ENCODE assay signal across 9 mouse cellular contexts in the genomic region with DNA sequence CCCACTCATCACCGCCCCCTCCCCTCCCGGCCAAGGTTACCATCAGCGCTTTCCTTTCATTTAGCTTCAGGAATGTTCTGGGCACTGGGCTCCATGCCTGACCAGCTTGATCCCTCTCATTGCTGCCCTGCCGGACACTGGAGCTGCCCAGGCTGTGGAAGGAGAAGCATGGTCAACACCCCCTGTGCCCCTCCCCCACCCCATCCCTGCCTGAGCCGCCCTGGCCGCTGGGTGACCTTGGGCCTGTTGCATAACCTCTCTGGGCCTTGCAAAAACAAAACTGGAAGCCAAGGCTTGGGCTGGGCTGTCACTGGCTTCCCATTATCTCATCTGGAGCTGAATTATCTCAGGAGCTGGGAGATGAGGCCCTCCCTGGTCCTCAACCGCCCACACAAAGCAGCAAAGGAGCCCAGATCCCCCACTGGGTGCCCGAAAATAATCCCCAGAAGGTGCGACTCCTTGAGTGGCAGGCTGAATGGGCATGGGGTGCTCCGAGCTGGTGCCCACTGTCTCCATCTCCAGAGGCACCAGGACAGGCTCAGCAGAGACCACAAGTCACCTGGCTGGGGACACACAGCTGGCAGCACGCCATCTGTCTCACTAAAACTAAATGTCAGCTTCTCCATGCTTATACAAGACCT. TPM values are rescaled to one million over a fixed set of nuclear protein-coding genes. Genes with fewer than 3 reads are reported as not detected.
A peak's percentile ranks its signal among the peaks of the same experiment; 100 is the strongest.
DNase-seq lines count a peak whose midpoint lies in the region; ATAC-seq and TF ChIP-seq lines count a peak whose summit lies in the region.
"Had no signal": no experiment of that assay in that cellular context is flagged by ENCODE, and none has a peak within 500 bp of the region (broad histone marks: within the 10 kb centered on the region; RNA-seq: fewer than 3 reads in every experiment).

No protein-coding gene starts in this region.

- no peak for ATAC-seq in embryonic facial prominence, embryonic 11.5 days (replicated peaks; ENCODE audit: insufficient number of reproducible peaks, low FRiP score, low TSS enrichment, low read depth)
- no peak for ATAC-seq in heart, embryonic 13.5 days (ENCODE audit: extremely low read depth, insufficient number of reproducible peaks, low FRiP score, low TSS enrichment)
- ATAC-seq in kidney, embryonic 16.5 days (ENCODE audit: low FRiP score, low TSS enrichment), result peak; percentile 67
- ATAC-seq in lung, postnatal 0 days, result peak; percentile 70
- ATAC-seq in CD4-positive, CD25-positive, alpha-beta regulatory T cell, adult 4 months, result no peak

- WGBS in embryonic facial prominence, embryonic 11.5 days, result 37% methylated on average over 11 of the region's 11 CpGs
- 26% methylated on average over 11 of the region's 11 CpGs for WGBS in heart, embryonic 13.5 days
- WGBS in kidney, embryonic 16.5 days, result 28% methylated on average over 11 of the region's 11 CpGs
- WGBS in lung, postnatal 0 days, result 46% methylated on average over 11 of the region's 11 CpGs

- peak; percentile 88 for DNase-seq in ovary, adult 18-20 months (ENCODE audit: low spot score)
- DNase-seq in ovary, postnatal 14 days (ENCODE audit: low spot score), result no peak
- DNase-seq in embryonic facial prominence, embryonic 11.5 days (ENCODE audit: low spot score), result no peak
- DNase-seq in lung, postnatal 0 days (ENCODE audit: low spot score), result peak; percentile 60
- peak; percentile 83 for DNase-seq in skeletal muscle tissue, adult 2 months (ENCODE audit: low read depth, low spot score)

- H3K4me3 ChIP-seq in embryonic facial prominence, embryonic 11.5 days (ENCODE audit: low read depth, low read length), result no peak overlapping the region
- peak overlapping the region; percentile 15; the same call in 1 of the 2 replicates for H3K4me3 ChIP-seq in heart, embryonic 13.5 days
- no peak overlapping the region for H3K4me3 ChIP-seq in kidney, embryonic 16.5 days (ENCODE audit: low read length)
- no peak overlapping the region for H3K4me3 ChIP-seq in lung, postnatal 0 days (ENCODE audit: low read depth, low read length)
- H3K4me3 ChIP-seq: limb, embryonic 15.5 days had no signal

- TF ChIP-seq CTCF in lung, postnatal 0 days (IDR thresholded peaks at IDR 0.05), result no peak

- TF ChIP-seq EP300 in lung, postnatal 0 days (IDR thresholded peaks at IDR 0.05), result no peak

- H3K27me3 ChIP-seq in embryonic facial prominence, embryonic 11.5 days (ENCODE audit: control insufficient read depth, insufficient read depth, low read length), result no peaks in the 10 kb centered on the region
- H3K27me3 ChIP-seq in heart, embryonic 13.5 days (replicated peaks), result no peaks in the 10 kb centered on the region
- H3K27me3 ChIP-seq in kidney, embryonic 16.5 days (ENCODE audit: insufficient read depth, low read length), result no peaks in the 10 kb centered on the region
- H3K27me3 ChIP-seq in lung, postnatal 0 days (replicated peaks; ENCODE audit: insufficient read depth, low read length), result no peaks in the 10 kb centered on the region
- H3K27me3 ChIP-seq: limb, embryonic 15.5 days had no signal

- H3K9me3 ChIP-seq in embryonic facial prominence, embryonic 11.5 days (replicated peaks; ENCODE audit: control insufficient read depth, low read length), result no peaks in the 10 kb centered on the region
- H3K9me3 ChIP-seq in heart, embryonic 13.5 days, result no peaks in the 10 kb centered on the region
- no peaks in the 10 kb centered on the region for H3K9me3 ChIP-seq in kidney, embryonic 16.5 days (ENCODE audit: low read length)
- no peaks in the 10 kb centered on the region for H3K9me3 ChIP-seq in lung, postnatal 0 days (ENCODE audit: low read length)
- H3K9me3 ChIP-seq: limb, embryonic 15.5 days had no signal

- H3K4me2 ChIP-seq in embryonic facial prominence, embryonic 11.5 days (ENCODE audit: low read depth, low read length), result no peak overlapping the region
- peak overlapping the region; percentile 44 for H3K4me2 ChIP-seq in heart, embryonic 13.5 days
- peak overlapping the region; percentile 18; the same call in 1 of the 2 replicates for H3K4me2 ChIP-seq in kidney, embryonic 16.5 days (replicated peaks; ENCODE audit: low read depth, low read length)
- H3K4me2 ChIP-seq in lung, postnatal 0 days (replicated peaks; ENCODE audit: low read depth, low read length), result no peak overlapping the region
- H3K4me2 ChIP-seq: limb, embryonic 15.5 days had no signal

- no peak overlapping the region for H3K9ac ChIP-seq in embryonic facial prominence, embryonic 11.5 days (replicated peaks; ENCODE audit: low read length)
- peak overlapping the region; percentile 62 for H3K9ac ChIP-seq in heart, embryonic 13.5 days
- H3K9ac ChIP-seq in kidney, embryonic 16.5 days (replicated peaks; ENCODE audit: low read length), result peak overlapping the region; percentile 29; the same call in 1 of the 2 replicates
- H3K9ac ChIP-seq in lung, postnatal 0 days (replicated peaks; ENCODE audit: low read depth), result no peak overlapping the region
- H3K9ac ChIP-seq: limb, embryonic 15.5 days had no signal

- no peaks in the 10 kb centered on the region for H3K36me3 ChIP-seq in embryonic facial prominence, embryonic 11.5 days (replicated peaks; ENCODE audit: control insufficient read depth, insufficient read depth, low read depth, low read length)
- H3K36me3 ChIP-seq in heart, embryonic 13.5 days, result no peaks in the 10 kb centered on the region; the same call in 1 of the 2 replicates
- H3K36me3 ChIP-seq in kidney, embryonic 16.5 days (ENCODE audit: insufficient read depth, low read length), result peaks cover 2% of the 10 kb centered on the region; the same call in 1 of the 2 replicates
- H3K36me3 ChIP-seq in lung, postnatal 0 days (ENCODE audit: insufficient read depth, low read length), result no peaks in the 10 kb centered on the region
- H3K36me3 ChIP-seq: limb, embryonic 15.5 days had no signal

- peaks cover 19% of the 10 kb centered on the region for H3K4me1 ChIP-seq in embryonic facial prominence, embryonic 11.5 days (ENCODE audit: control insufficient read depth, insufficient read depth, low read length)
- peaks cover 54% of the 10 kb centered on the region for H3K4me1 ChIP-seq in heart, embryonic 13.5 days
- peaks cover 82% of the 10 kb centered on the region for H3K4me1 ChIP-seq in kidney, embryonic 16.5 days (ENCODE audit: insufficient read depth, low read length)
- no peaks in the 10 kb centered on the region for H3K4me1 ChIP-seq in lung, postnatal 0 days (ENCODE audit: insufficient read depth, low read depth, low read length)

- peak overlapping the region; percentile 75 for H3K27ac ChIP-seq in embryonic facial prominence, embryonic 11.5 days (replicated peaks; ENCODE audit: low read depth, low read length)
- H3K27ac ChIP-seq in heart, embryonic 13.5 days (replicated peaks), result peak overlapping the region; percentile 67
- H3K27ac ChIP-seq in kidney, embryonic 16.5 days (ENCODE audit: low read length), result peak overlapping the region; percentile 80
- H3K27ac ChIP-seq in lung, postnatal 0 days (ENCODE audit: low read length), result no peak overlapping the region
- H3K27ac ChIP-seq: limb, embryonic 15.5 days had no signal

RNA-seq across cellular contexts. Expression of a gene that starts 9.1 kb away (rescaled TPM):
- 85.7 and 102 TPM in 2 replicates for polyA plus RNA-seq in embryonic facial prominence, embryonic 11.5 days (2014; fragmentation: Nextera tagmentation; extraction: Ambion mirVana)
- 67.1 and 69.3 TPM in 2 replicates for polyA plus RNA-seq in heart, embryonic 13.5 days (2015; fragmentation: Nextera tagmentation; extraction: Ambion mirVana)
- 190 and 194 TPM in 2 replicates for polyA plus RNA-seq in kidney, embryonic 16.5 days (2015; fragmentation: Nextera tagmentation; extraction: Ambion mirVana)
- polyA plus RNA-seq in lung, postnatal 0 days (2015; fragmentation: Nextera tagmentation; extraction: Ambion mirVana), result 29.6 and 30.8 TPM in 2 replicates
- under 1 TPM in 1 of 2 experiments, not detected in 1; 0.23 TPM for polyA plus RNA-seq in CD4-positive, CD25-positive, alpha-beta regulatory T cell, adult 4 months (2017; shearing (Covaris generic))

RNA-seq across cellular contexts. Expression of a gene that starts 11.7 kb away (rescaled TPM):
- not detected in 2 replicates for polyA plus RNA-seq in embryonic facial prominence, embryonic 11.5 days (2014; fragmentation: Nextera tagmentation; extraction: Ambion mirVana)
- polyA plus RNA-seq in heart, embryonic 13.5 days (2015; fragmentation: Nextera tagmentation; extraction: Ambion mirVana), result 0.51 TPM in 1 of 2 replicates, not detected in the other
- not detected in 2 replicates for polyA plus RNA-seq in kidney, embryonic 16.5 days (2015; fragmentation: Nextera tagmentation; extraction: Ambion mirVana)
- 0.11 and 0.31 TPM in 2 replicates for polyA plus RNA-seq in lung, postnatal 0 days (2015; fragmentation: Nextera tagmentation; extraction: Ambion mirVana)
- not detected for polyA plus RNA-seq in CD4-positive, CD25-positive, alpha-beta regulatory T cell, adult 4 months (2017; shearing (Covaris generic))

RNA-seq across cellular contexts. Expression of a gene that starts 18.3 kb away (rescaled TPM):
- polyA plus RNA-seq in embryonic facial prominence, embryonic 11.5 days (2014; fragmentation: Nextera tagmentation; extraction: Ambion mirVana), result 0.39 and 0.82 TPM in 2 replicates
- polyA plus RNA-seq in heart, embryonic 13.5 days (2015; fragmentation: Nextera tagmentation; extraction: Ambion mirVana), result 1.2 and 1.4 TPM in 2 replicates
- polyA plus RNA-seq in kidney, embryonic 16.5 days (2015; fragmentation: Nextera tagmentation; extraction: Ambion mirVana), result 18.2 and 18.5 TPM in 2 replicates
- 10.5 and 10.6 TPM in 2 replicates for polyA plus RNA-seq in lung, postnatal 0 days (2015; fragmentation: Nextera tagmentation; extraction: Ambion mirVana)
- polyA plus RNA-seq in CD4-positive, CD25-positive, alpha-beta regulatory T cell, adult 4 months (2017; shearing (Covaris generic)), result under 1 TPM in 1 of 2 experiments, not detected in 1; 0.27 TPM

RNA-seq across cellular contexts. Expression of a gene that starts 25.4 kb away (rescaled TPM):
- 2.4 and 2.7 TPM in 2 replicates for polyA plus RNA-seq in embryonic facial prominence, embryonic 11.5 days (2014; fragmentation: Nextera tagmentation; extraction: Ambion mirVana)
- 23.8 and 27.3 TPM in 2 replicates for polyA plus RNA-seq in heart, embryonic 13.5 days (2015; fragmentation: Nextera tagmentation; extraction: Ambion mirVana)
- 23.9 and 26.4 TPM in 2 replicates for polyA plus RNA-seq in kidney, embryonic 16.5 days (2015; fragmentation: Nextera tagmentation; extraction: Ambion mirVana)
- 38.6 and 39.9 TPM in 2 replicates for polyA plus RNA-seq in lung, postnatal 0 days (2015; fragmentation: Nextera tagmentation; extraction: Ambion mirVana)
- polyA plus RNA-seq in CD4-positive, CD25-positive, alpha-beta regulatory T cell, adult 4 months (2017; shearing (Covaris generic)), result under 1 TPM in 1 of 2 experiments, not detected in 1; 0.53 TPM

RNA-seq across cellular contexts. Expression of a gene that starts 35.7 kb away (rescaled TPM):
- 65.1 and 72.7 TPM in 2 replicates for polyA plus RNA-seq in embryonic facial prominence, embryonic 11.5 days (2014; fragmentation: Nextera tagmentation; extraction: Ambion mirVana)
- 61.4 and 66.3 TPM in 2 replicates for polyA plus RNA-seq in heart, embryonic 13.5 days (2015; fragmentation: Nextera tagmentation; extraction: Ambion mirVana)
- 66.4 and 77.0 TPM in 2 replicates for polyA plus RNA-seq in kidney, embryonic 16.5 days (2015; fragmentation: Nextera tagmentation; extraction: Ambion mirVana)
- polyA plus RNA-seq in lung, postnatal 0 days (2015; fragmentation: Nextera tagmentation; extraction: Ambion mirVana), result 40.5 and 45.9 TPM in 2 replicates
- polyA plus RNA-seq in CD4-positive, CD25-positive, alpha-beta regulatory T cell, adult 4 months (2017; shearing (Covaris generic)), result 1 to 10 TPM; 3.4 to 3.5 TPM

Comparison
In these comparisons a context has a peak if more than half of its experiments do, and no peak if none do; other contexts are left out.
1. DNase-seq: peak in ovary, adult 18-20 months (single experiment), lung, postnatal 0 days (single experiment) and skeletal muscle tissue, adult 2 months (single experiment); none in ovary, postnatal 14 days (single experiment) and embryonic facial prominence, embryonic 11.5 days (single experiment).
2. ATAC-seq: peak in kidney, embryonic 16.5 days (single experiment) and lung, postnatal 0 days (single experiment); none in embryonic facial prominence, embryonic 11.5 days (single experiment), heart, embryonic 13.5 days (single experiment) and CD4-positive, CD25-positive, alpha-beta regulatory T cell, adult 4 months (single experiment).
3. H3K4me2 ChIP-seq: peak in heart, embryonic 13.5 days (single experiment) and kidney, embryonic 16.5 days (single experiment); none in embryonic facial prominence, embryonic 11.5 days (single experiment) and lung, postnatal 0 days (single experiment).
4. H3K9ac ChIP-seq: peak in heart, embryonic 13.5 days (single experiment) and kidney, embryonic 16.5 days (single experiment); none in embryonic facial prominence, embryonic 11.5 days (single experiment) and lung, postnatal 0 days (single experiment).
5. RNA of a gene that starts 9.1 kb away (polyA plus RNA-seq): 190 to 194 TPM in kidney, embryonic 16.5 days, 85.7 to 102 TPM in embryonic facial prominence, embryonic 11.5 days, 67.1 to 69.3 TPM in heart, embryonic 13.5 days and 29.6 to 30.8 TPM in lung, postnatal 0 days; 0.23 TPM in CD4-positive, CD25-positive, alpha-beta regulatory T cell, adult 4 months; every median in the first group is over 10 times any median in the second.